In genomic region chr13:53447609-53448008, GRCm38 (mm10) we compare ENCODE assay signal across 8 mouse cellular contexts. TPM values are rescaled to one million over a fixed set of nuclear protein-coding genes. Genes with fewer than 3 reads are reported as not detected.
A peak's percentile ranks its signal among the peaks of the same experiment; 100 is the strongest.
DNase-seq lines count a peak whose midpoint lies in the region; ATAC-seq and TF ChIP-seq lines count a peak whose summit lies in the region.
"Had no signal": no experiment of that assay in that cellular context is flagged by ENCODE, and none has a peak within 500 bp of the region (broad histone marks: within the 10 kb centered on the region; RNA-seq: fewer than 3 reads in every experiment).

No protein-coding gene starts in this region.

- no peak for DNase-seq in layer of hippocampus, adult 2 months (ENCODE audit: low spot score in 2 of 2)
- no peak for DNase-seq in layer of hippocampus, adult 9-11 months
- DNase-seq in Patski (ENCODE audit: low read depth, low spot score): no peak
- DNase-seq in embryo, embryonic 10.5 days (ENCODE audit: low spot score): peak; percentile 71
- peak; percentile 13 for DNase-seq in lung, postnatal 25 days (ENCODE audit: low spot score)
- DNase-seq in frontal cortex, postnatal 14 days (ENCODE audit: low spot score in 2 of 2): no peak

- no peak overlapping the region for H3K27ac ChIP-seq in layer of hippocampus, adult 2 months

- POLR2A ChIA-PET in Patski (lab: Charles Lee): interaction anchor here (0.6 kb wide), 1 partner anchor 75 kb away, joined by 3 read pairs; no protein-coding TSS in a partner anchor

- ATAC-seq in Patski: no peak
- no peak for ATAC-seq in inflammation-experienced regulatory T-cells, adult 6 months
- ATAC-seq: midbrain, embryonic 16.5 days had no signal

- peak; percentile 62 for TF ChIP-seq CTCF in layer of hippocampus, adult 2 months (conservative IDR thresholded peaks at IDR 0.05)
- TF ChIP-seq CTCF in Patski (IDR thresholded peaks at IDR 0.05): peak; percentile 51

- peaks cover 3% of the 10 kb centered on the region for H3K27me3 ChIP-seq in Patski

- CTCF ChIA-PET in Patski (lab: Charles Lee): no interaction called here

- in situ Hi-C loops in Patski (cut with MboI; ENCODE audit: low pct_unique_long_range_greater_than_20kb): no loop called here

- H3K4me3 ChIP-seq in layer of hippocampus, adult 2 months: no peak overlapping the region

RNA-seq across cellular contexts. Expression of gene Msx2, which starts 25.3 kb away (rescaled TPM):
- 1 to 10 TPM in 1 of 2 experiments, under 1 TPM in 1; 0.69 to 1.1 TPM for total RNA-seq in layer of hippocampus, adult 2 months (2021)
- not detected for polyA plus RNA-seq in Patski (2021)
- under 1 TPM in 1 of 3 experiments, not detected in 2; 0.13 TPM for polyA plus RNA-seq in inflammation-experienced regulatory T-cells, adult 6 months (2017; shearing (Covaris generic))

Comparison
In these comparisons a context has a peak if more than half of its experiments do, and no peak if none do; other contexts are left out.
1. DNase-seq: peak in embryo, embryonic 10.5 days (single experiment) and lung, postnatal 25 days (single experiment); none in layer of hippocampus, adult 2 months (0 of 2), layer of hippocampus, adult 9-11 months (single experiment), Patski (single experiment) and frontal cortex, postnatal 14 days (0 of 2).